Mouse (Mus musculus) cerebellum, adult 8-10 months (tissue): ENCODE measurements at regions not wholly inside any gene's neighbourhood (a gene's known extent, or its start where the extent isn't known, plus 50 kb on each side); places are given as distances from the start of the nearest gene placed in this dataset.

Experiments used
- DNase-seq: peaks from one replicate; pipeline ENCODE4 v3.0.0; 2022

DNA sequence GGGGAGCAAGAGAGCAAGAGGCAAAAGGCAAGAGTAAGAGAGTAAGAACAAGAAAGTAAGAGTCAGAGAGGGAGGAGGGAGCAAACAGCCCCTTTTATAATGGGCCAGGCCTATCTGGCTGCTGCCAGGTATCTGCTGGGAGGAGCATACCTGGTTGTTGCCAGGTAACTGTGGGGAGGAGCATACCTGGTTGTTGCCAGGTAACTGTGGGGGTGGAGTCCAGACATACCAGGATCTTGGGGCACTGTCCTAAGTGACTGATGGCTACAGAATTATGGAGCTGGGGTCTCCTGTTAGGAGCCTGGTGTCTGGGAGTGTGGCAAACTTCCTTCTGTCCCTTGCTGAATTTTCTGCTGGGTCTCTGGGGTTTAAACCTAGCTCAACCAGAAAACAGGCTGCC, 469.8 kb upstream of the Syt1 start:
- no peak for DNase-seq

DNA sequence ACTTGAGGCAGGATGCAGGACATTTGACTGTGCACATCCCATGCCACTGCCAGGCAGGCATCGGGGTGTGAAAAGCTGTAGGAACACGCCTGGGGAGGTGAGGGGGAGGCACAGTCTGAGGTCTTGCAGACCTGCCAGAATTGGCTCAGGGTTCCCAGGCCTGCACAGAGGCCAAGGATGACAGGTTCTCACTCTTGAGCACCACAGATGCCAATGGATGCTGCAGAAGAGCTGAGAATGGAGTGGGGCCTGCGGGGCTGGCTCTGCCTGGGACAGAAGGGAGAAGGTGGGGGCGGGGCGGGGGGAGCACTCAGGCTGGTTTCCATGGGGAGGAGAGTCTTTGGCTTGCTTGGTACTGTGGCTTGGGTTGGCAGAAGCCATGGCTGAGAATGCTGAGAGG, 469.2 kb upstream of the Syt1 start:
- peak; percentile 13 for DNase-seq

- no peak for DNase-seq
Measured at GRCm38 (mm10) chr10:109466516-109466915, 455.7 kb upstream of the Syt1 start.

DNA sequence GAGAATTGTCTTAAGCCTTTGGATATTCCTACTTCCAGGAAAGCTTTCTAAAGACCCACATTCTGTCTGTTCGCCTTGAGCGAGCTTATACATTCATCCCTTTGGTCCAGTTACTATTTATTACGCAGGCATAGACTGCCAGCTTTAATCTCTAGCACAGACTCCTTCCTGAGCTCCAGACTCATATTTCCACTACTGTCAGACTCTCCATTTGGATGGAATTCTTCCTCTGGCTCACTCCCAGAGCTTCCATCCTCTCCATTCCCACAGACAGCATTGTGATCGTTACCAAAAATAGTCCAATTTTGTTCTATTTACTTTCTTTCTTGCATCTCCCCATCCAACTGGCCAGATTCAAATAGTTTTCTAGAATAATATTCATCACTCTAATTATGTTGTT, 420.3 kb upstream of the Syt1 start:
- peak; percentile 3 for DNase-seq

- DNase-seq = no peak
Measured at GRCm38 (mm10) chr10:109427878-109428277, 417.1 kb upstream of the Syt1 start.

- no peak for DNase-seq
Measured at GRCm38 (mm10) chr10:109407011-109407410, 396.2 kb upstream of the Syt1 start.

DNA sequence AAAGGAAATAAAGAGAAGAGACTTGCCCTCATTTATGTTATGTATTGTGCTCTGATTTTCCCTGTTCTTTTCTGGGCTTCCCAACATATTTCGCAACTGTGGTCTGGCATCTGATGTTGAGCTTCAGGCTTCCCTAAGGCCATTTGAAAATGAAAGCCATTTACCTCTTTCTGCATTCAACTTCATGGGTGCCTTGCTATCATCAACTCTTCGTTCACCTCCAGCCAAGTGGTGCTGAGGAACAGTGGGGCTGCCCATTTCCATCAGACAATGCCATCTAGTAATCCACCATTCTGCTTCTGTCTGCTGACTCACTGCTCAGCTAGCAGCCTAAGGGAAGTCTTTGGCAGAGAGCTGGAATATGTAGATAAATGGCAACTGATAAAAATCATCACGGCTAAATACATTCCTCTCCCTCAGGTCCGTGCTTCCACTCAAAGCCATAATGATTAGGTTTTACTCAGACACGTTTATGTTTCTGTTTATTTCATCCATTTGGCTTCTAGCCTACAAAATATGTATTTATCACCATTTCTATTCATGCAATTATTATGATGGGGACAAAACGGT, 394.4 kb upstream of the Syt1 start:
- DNase-seq = no peak

DNA sequence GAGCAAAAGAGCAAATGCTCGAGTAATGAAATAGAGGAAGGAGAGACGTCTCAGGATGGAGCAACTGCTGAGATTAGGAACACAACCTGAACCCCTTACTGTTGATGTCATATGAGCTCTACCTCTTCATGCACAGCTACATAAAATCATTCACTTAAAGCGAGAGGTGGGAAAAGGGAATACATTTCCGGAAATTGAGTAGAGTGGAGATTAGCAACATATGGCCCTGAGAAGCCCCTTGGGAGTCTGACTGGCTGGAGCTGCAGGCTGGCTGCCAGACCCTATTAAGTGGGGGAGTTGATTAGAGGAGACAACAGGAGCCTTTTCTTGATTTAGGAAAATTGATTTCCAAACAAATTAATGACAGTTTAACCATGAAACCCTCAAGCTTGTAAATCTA, 373.0 kb upstream of the Syt1 start:
- no peak for DNase-seq

DNA sequence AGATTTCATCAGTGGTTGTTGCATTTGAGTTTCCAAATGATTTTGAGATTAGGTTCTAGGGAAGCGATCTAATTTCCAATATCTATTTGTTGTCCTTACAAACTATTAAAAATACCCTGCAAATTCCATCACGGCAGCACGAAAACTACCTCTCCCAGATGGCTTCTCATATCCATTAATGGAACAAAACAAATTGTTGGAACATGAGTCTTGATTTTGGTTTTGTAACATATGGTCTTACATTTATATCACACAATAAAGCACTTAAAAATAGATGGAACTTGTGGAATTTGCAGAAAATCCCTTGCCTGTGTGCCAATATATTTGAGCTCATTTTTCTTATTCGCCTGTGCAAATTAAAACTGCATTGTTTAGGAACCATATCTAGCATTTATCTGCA, 368.1 kb upstream of the Syt1 start:
- DNase-seq = no peak

DNA sequence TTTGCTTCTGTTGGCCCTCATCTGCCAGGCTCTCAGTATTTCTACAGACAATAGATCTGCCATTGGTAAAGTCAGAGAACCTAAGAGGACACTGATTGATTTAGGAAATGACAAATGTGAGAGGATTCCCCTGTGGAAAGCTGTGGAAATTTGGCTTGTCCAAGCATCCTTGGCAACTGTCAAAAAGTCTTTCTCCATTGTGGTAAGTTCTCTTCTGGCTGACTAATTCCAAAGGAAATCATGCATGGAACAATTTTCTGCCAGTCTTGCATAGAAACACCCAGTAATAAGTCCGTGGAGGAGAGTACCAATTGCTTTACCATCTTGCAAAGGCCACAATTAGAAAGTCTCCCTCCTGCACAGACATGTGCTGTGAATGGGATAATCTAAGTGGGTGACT, 349.4 kb upstream of the Syt1 start:
- no peak for DNase-seq

GRCm38 (mm10) chr10:109358812-109359211, 348.0 kb upstream of the Syt1 start:
- no peak for DNase-seq

DNA sequence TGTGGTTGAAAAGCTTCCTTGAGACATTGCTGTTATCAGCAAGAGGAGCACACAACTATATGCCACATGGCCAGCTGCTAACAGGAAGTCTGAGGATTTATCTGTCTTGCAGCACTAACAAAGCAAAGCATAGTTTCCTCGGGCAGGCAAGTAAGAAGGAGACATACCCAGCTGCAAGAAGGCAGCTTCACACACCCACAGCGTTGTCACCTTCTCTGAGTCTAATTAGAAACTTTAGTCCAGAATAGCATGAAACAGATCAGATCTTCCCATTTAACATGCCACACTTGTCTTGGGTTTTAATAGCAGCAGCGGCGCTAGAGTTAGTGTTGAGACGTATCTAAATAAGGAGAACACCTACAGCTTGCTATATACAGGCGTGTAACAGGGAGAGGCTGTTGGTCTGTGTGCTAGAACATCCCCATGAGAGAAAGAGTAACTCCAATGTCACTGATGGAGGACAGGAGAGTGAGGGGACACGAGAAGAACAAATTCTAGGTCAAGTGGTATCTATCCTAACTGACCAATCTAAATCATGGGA, 322.1 kb upstream of the Syt1 start:
- no peak for DNase-seq

GRCm38 (mm10) chr10:109309286-109309685, 298.5 kb upstream of the Syt1 start:
- no peak for DNase-seq

DNA sequence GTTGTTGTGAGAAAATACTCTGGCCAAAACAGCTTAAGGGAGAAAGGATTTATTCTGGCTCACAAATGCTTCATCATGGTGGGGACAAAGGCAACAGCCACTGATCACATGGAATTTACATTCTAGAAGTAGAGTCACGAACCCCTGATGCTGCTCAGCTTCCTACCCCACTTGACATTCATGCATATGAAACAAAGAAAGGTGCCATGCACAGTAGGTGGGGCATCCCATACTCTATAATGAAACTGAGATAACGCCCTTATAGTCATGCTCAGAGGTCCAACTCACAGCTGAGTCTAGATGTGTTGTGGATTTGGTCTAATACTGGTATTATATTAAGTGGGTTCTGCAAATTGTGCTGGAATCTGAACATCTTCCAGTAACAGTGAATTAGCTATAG, 289.4 kb upstream of the Syt1 start:
- no peak for DNase-seq

GRCm38 (mm10) chr10:109299785-109300184, 289.0 kb upstream of the Syt1 start:
- DNase-seq = no peak

DNA sequence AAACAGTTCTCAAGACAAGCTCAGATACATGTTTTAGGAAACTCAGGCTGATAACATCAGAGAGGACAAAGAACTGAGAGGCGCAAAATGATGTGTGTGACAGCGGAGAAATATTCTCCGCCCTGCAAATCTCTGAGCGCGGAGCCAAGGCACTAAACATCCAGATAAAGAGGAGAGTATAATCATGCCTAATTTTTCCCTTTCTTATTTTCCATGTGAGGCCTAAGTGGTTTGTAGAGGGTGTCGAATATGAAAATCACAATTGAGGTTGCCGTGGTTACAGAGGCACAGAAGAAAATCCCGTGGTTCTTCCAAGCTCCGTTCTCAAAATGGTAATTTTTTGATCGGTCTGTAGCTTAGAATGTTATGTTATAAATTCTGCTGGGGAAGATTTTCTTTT, 272.6 kb upstream of the Syt1 start:
- no peak for DNase-seq

- DNase-seq = no peak
Measured at GRCm38 (mm10) chr10:109249781-109250180, 239.0 kb upstream of the Syt1 start.

DNA sequence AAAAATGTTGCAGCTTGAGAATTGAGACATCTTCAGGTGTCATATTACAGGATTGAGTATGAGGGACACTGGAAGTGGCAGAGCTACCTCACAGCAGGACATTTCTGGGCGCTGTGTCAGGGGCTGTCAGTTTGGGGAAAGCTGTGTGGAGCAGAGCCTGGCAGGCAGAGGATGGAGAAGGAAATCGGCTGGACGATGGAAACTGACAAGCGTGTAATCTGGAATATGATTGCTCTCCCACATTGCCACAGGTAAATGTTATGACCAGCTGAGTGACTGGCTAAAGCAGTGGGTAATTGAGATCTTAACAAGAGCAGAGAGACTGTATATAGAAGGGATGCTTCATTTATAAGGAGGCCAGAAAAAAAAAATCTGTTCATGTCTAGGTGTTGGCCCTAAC, 235.5 kb upstream of the Syt1 start:
- DNase-seq = peak; percentile 82

DNA sequence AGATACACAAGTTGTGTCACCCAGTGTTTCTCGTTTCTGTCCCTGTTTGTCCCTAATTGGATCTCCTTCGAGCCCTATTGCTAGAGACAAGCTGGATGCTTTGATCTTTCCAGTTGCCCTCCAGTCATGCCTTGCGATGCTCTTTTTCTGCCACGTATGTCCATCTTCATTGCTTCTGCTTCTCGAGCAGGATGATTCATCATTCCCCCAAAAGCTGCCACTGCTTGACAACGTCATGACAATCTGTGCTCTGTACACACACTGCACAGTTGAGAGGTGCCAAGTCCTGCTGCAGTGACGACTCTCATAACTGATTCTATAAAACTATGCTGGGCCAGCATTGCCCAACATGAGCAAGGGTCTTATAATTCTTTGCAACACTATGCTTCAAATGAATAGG, 226.2 kb upstream of the Syt1 start:
- no peak for DNase-seq

DNA sequence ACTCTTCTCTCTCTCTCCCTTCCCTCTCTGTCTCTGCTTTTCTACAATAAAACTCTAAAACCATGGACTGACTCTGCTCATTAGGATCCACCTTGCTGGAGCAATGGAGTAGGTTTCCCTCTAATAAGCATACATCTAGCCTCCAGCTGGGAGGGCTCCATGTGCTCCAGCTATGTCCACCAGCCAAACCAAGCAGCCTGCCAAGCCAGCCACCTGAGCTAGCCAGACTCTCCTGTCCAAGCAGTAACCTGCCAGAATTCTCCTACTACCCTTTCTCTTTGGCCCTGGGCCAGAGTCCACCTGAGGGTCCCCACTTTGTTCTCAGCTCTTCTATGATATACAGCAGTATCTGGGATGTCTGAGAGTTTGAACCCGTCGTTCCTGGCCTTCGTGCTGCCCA, 216.2 kb upstream of the Syt1 start:
- DNase-seq = peak; percentile 44

DNA sequence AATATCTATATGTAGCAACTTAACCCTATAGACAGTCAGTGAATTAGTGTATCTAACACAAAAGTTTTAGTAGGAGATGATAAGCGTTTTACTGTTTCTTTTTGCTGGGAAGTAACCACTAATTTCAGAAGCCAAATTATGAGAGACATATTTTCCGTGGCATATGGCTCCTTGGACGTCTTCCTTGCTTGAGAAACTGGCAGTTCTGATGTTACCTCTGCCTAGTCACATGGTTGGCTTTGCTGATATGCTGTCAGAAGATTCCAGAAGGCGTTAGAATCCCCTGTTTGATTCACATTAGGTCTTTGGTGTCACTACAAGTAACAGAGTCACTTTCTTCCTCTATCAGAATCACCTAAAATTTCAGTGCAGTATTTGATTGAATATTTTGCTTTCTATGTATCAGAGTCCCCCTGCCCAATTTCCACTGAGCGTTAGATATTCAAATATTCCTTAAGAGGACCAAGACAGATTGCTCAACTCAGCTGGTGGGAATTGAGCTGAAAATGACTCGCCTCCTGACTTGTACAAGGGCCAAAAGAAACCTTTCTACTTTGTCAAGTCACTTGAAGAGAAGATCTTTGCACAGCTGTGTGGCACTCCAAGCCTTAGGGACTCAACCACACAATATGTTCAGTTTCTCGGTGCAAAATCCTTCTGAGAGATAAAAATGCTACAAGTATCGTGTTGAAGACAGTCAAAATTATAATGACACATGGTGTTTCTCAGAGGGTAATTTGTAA, 178.2 kb upstream of the Syt1 start:
- peak; percentile 37 for DNase-seq

DNA sequence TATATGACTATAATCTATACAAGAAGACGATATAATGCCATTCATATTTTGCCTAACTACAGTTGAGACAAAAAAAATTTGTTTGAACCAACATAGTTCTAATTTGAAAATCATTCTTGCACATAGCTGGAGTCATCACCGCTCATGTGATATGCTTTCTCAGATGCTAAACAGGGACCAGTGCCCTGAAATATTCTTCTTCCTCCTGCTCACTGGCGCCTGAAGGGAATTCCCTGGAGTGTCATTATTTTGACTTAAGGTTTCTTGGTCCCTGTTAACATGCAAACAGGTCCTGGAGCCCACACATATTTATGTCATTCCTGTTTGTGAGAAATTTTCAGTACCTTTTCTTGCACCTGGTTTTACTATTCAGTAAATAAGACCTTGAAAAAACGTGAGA, 177.5 kb upstream of the Syt1 start:
- DNase-seq = peak; percentile 21

GRCm38 (mm10) chr10:109185243-109185642, 174.5 kb upstream of the Syt1 start:
- no peak for DNase-seq

GRCm38 (mm10) chr10:109180527-109180926, 169.7 kb upstream of the Syt1 start:
- DNase-seq = no peak

- DNase-seq = no peak
Measured at GRCm38 (mm10) chr10:109160730-109161129, 149.9 kb upstream of the Syt1 start.
